Mouse (Mus musculus): ENCODE data around the gene Cd84. TPM values are rescaled to one million over a fixed set of nuclear protein-coding genes. Genes with fewer than 3 reads are reported as not detected.

Gene Cd84
- total and polyA plus RNA-seq, 2 experiments from 2014 or later = 1.2 to 1.7 TPM

DNA sequence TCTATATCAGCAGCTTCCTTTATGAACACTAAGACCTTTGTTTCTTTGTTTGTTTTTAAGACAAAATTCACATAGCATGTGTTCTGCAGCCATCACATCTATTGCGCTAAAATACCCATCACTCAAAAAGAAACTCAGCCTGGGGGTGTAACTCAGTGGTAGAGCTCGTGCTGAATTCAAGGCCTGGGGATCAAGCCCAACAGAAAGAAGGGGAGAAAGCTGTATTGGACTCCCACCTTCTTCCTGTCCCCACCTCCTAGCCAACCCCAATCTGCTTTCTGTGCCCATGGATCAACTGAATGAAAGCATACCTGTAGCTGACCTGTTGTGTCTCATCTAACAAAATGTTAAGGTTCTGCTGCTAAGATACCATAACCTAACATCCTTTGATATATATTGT lies 82.1 kb downstream of the Cd84 start:
- H3K27ac ChIP-seq = no peak overlapping the region
- no peaks in the 10 kb centered on the region for H3K9me3 ChIP-seq (ENCODE audit: low read length)
- DNase-seq (ENCODE audit: low spot score) (no peak), ATAC-seq (no peak)
- no peak overlapping the region for H3K4me3 ChIP-seq (ENCODE audit: low read length)
- no peak for TF ChIP-seq CTCF (IDR thresholded peaks at IDR 0.05; ENCODE audit: low read depth)
- no peaks in the 10 kb centered on the region for H3K4me1 ChIP-seq (ENCODE audit: insufficient read depth, low read length)
- H3K27me3 ChIP-seq (ENCODE audit: insufficient read depth, low read length) = no peaks in the 10 kb centered on the region
- no peak overlapping the region for H3K9ac ChIP-seq (replicated peaks; ENCODE audit: low read length)
- WGBS = 90% methylated on average over 2 of the region's 2 CpGs
- H3K36me3 ChIP-seq (ENCODE audit: insufficient read depth, low read length) = no peaks in the 10 kb centered on the region
- H3K4me2 ChIP-seq (ENCODE audit: low read depth, low read length) = no peak overlapping the region

- no peaks in the 10 kb centered on the region for H3K27me3 ChIP-seq (ENCODE audit: insufficient read depth, low read length)
- ATAC-seq (no peak), DNase-seq (ENCODE audit: low spot score) (no peak)
- H3K4me1 ChIP-seq (ENCODE audit: insufficient read depth, low read length) = no peaks in the 10 kb centered on the region
- no peaks in the 10 kb centered on the region for H3K9me3 ChIP-seq (ENCODE audit: low read length)
- H3K9ac ChIP-seq (replicated peaks; ENCODE audit: low read length) = no peak overlapping the region
- no peaks in the 10 kb centered on the region for H3K36me3 ChIP-seq (ENCODE audit: insufficient read depth, low read length)
- no peak overlapping the region for H3K4me2 ChIP-seq (ENCODE audit: low read depth, low read length)
- 88% methylated on average over 5 of the region's 5 CpGs for WGBS
- no peak for TF ChIP-seq CTCF (IDR thresholded peaks at IDR 0.05; ENCODE audit: low read depth)
- H3K4me3 ChIP-seq (ENCODE audit: low read length) = no peak overlapping the region
- H3K27ac ChIP-seq = no peak overlapping the region
These were observed 83.3 kb downstream of the Cd84 start for GRCm38 (mm10) chr1:171922844-171923243.

DNA sequence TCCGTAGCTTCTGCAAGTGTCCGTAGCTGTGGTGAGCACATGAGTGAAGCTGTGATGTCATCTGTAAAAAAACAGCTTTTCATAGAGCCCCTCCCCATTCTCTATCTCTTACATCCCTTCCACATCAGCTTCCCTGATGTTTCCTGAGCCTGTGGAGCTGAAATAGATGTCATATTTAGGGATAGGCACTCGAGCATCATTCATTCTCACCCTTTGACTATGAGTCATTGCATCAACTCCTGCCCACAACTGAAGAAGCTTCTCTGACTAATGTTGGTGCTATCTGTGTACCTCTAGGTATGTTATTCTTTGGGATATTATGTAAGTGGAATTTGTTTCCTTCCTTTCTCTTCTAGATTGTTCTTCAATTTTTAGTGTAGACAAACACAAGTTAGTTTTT lies 85.4 kb downstream of the Cd84 start:
- ATAC-seq = no peak
- DNase-seq (ENCODE audit: low spot score) = no peak
- no peaks in the 10 kb centered on the region for H3K27me3 ChIP-seq (ENCODE audit: insufficient read depth, low read length)
- no peak overlapping the region for H3K4me2 ChIP-seq (ENCODE audit: low read depth, low read length)
- H3K36me3 ChIP-seq (ENCODE audit: insufficient read depth, low read length) = no peaks in the 10 kb centered on the region
- H3K4me1 ChIP-seq (ENCODE audit: insufficient read depth, low read length) = no peaks in the 10 kb centered on the region
- H3K27ac ChIP-seq = no peak overlapping the region
- no peak for TF ChIP-seq CTCF (IDR thresholded peaks at IDR 0.05; ENCODE audit: low read depth)
- 81% methylated on average over 3 of the region's 3 CpGs for WGBS
- H3K9ac ChIP-seq (replicated peaks; ENCODE audit: low read length) = no peak overlapping the region
- H3K9me3 ChIP-seq (ENCODE audit: low read length) = no peaks in the 10 kb centered on the region
- no peak overlapping the region for H3K4me3 ChIP-seq (ENCODE audit: low read length)

- ATAC-seq (no peak), DNase-seq (ENCODE audit: low spot score) (no peak)
- Histone ChIP-seq H3K27me3 (ENCODE audit: insufficient read depth, low read length) (no peaks in the 10 kb centered on the region), H3K9ac (replicated peaks; ENCODE audit: low read length) (no peak overlapping the region), H3K4me1 (ENCODE audit: insufficient read depth, low read length) (no peaks in the 10 kb centered on the region), H3K4me2 (ENCODE audit: low read depth, low read length) (no peak overlapping the region), H3K9me3 (ENCODE audit: low read length) (no peaks in the 10 kb centered on the region), H3K4me3 (ENCODE audit: low read length) (no peak overlapping the region), H3K27ac (no peak overlapping the region), H3K36me3 (ENCODE audit: insufficient read depth, low read length) (no peaks in the 10 kb centered on the region)
- WGBS = 62% methylated on average over 3 of the region's 3 CpGs
- no peak for TF ChIP-seq CTCF (IDR thresholded peaks at IDR 0.05; ENCODE audit: low read depth)
These were observed 94.4 kb downstream of the Cd84 start for GRCm38 (mm10) chr1:171933851-171934250.

DNA sequence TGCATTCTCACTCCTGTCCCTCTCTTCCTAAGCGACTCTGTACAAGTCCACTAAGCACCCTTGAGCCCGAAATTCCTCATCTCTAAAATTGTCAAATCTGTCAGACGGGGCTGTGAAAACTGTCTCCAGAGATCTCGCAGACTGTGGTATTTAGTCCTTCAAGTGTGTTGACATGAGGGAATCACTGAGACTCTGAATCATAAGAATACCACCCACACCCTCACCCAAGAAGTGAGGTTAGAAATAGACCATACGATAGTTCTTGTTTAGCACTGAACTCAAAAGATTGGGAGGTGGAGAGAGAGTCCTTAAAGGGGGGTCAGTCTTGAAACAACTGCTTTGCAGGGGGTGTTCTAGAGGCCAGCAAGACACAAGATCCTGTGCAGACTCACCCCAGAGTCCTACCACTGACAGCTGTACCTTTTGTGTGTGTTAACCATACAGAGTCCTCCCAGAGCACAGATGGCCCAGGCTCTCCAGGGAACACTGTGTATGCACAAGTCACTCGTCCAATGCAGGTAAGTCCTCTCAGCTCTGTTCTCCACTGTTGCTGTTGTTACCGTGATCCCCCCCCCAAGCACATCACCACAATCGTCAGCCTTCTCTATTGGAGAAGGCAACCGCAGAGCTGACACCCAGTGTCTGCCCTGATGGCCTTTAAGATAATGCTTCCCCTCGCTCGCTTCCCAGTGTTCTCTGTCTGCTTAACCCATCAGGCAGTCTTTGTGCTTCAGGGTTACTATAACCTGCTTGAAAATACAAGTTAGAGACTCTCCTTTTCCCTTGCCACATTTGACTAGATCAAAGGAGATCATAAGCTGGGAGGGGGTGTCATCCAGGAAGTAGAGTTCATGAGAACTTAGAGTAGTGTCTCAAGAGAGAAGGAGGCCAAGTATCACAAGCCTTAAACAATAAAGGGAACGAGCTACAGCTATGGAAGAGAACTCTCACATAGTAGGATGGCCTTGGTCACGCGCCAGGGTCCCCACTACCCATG lies 99.8 kb downstream of the Cd84 start:
- Histone ChIP-seq H3K36me3 (ENCODE audit: insufficient read depth, low read length) (no peaks in the 10 kb centered on the region), H3K9me3 (ENCODE audit: low read length) (no peaks in the 10 kb centered on the region), H3K4me2 (ENCODE audit: low read depth, low read length) (no peak overlapping the region), H3K4me3 (ENCODE audit: low read length) (no peak overlapping the region), H3K4me1 (ENCODE audit: insufficient read depth, low read length) (no peaks in the 10 kb centered on the region), H3K27ac (no peak overlapping the region), H3K27me3 (ENCODE audit: insufficient read depth, low read length) (no peaks in the 10 kb centered on the region), H3K9ac (replicated peaks; ENCODE audit: low read length) (no peak overlapping the region)
- ATAC-seq (no peak), DNase-seq (ENCODE audit: low spot score) (no peak)
- 84% methylated on average over 14 of the region's 14 CpGs for WGBS
- no peak for TF ChIP-seq CTCF (IDR thresholded peaks at IDR 0.05; ENCODE audit: low read depth)

Other genes with a start within 250 kb of the Cd84 start
- gene Ly9, start 232.3 kb upstream of the Cd84 start, total RNA-seq (2014; rRNA removed) = 0.63 TPM in 1 of 2 replicates, not detected in the other
- 0.14 TPM in 1 of 2 replicates, not detected in the other for gene Ly9, start 232.3 kb upstream of the Cd84 start, polyA plus RNA-seq (2015; fragmentation: Nextera tagmentation; extraction: Ambion mirVana)
- not detected in 2 replicates for gene Slamf7, start 186.7 kb upstream of the Cd84 start, total RNA-seq (2014; rRNA removed)
- gene Slamf7, start 186.7 kb upstream of the Cd84 start, polyA plus RNA-seq (2015; fragmentation: Nextera tagmentation; extraction: Ambion mirVana) = not detected in 2 replicates
- gene Cd48, start 157.7 kb upstream of the Cd84 start, total RNA-seq (2014; rRNA removed) = 0.54 and 2.1 TPM in 2 replicates
- 0.95 and 1.5 TPM in 2 replicates for gene Cd48, start 157.7 kb upstream of the Cd84 start, polyA plus RNA-seq (2015; fragmentation: Nextera tagmentation; extraction: Ambion mirVana)
- gene Slamf1, start 72.6 kb upstream of the Cd84 start, total RNA-seq (2014; rRNA removed) = 0.16 TPM in 1 of 2 replicates, not detected in the other
- 0.09 and 0.10 TPM in 2 replicates for gene Slamf1, start 72.6 kb upstream of the Cd84 start, polyA plus RNA-seq (2015; fragmentation: Nextera tagmentation; extraction: Ambion mirVana)
- not detected in 2 replicates for gene Gm10521, start 56.0 kb downstream of the Cd84 start, total RNA-seq (2014; rRNA removed)
- not detected in 2 replicates for gene Gm10521, start 56.0 kb downstream of the Cd84 start, polyA plus RNA-seq (2015; fragmentation: Nextera tagmentation; extraction: Ambion mirVana)
- 0.42 TPM in 1 of 2 replicates, not detected in the other for gene Slamf6, start 77.8 kb downstream of the Cd84 start, total RNA-seq (2014; rRNA removed)
- 0.15 TPM in 1 of 2 replicates, not detected in the other for gene Slamf6, start 77.8 kb downstream of the Cd84 start, polyA plus RNA-seq (2015; fragmentation: Nextera tagmentation; extraction: Ambion mirVana)
- 86.6 and 117 TPM in 2 replicates for gene Vangl2, start 188.7 kb downstream of the Cd84 start, total RNA-seq (2014; rRNA removed)
- gene Vangl2, start 188.7 kb downstream of the Cd84 start, polyA plus RNA-seq (2015; fragmentation: Nextera tagmentation; extraction: Ambion mirVana) = 33.0 and 36.5 TPM in 2 replicates
- gene Nhlh1, start 217.9 kb downstream of the Cd84 start, total RNA-seq (2014; rRNA removed) = 13.3 and 17.3 TPM in 2 replicates
- 2.3 and 2.4 TPM in 2 replicates for gene Nhlh1, start 217.9 kb downstream of the Cd84 start, polyA plus RNA-seq (2015; fragmentation: Nextera tagmentation; extraction: Ambion mirVana)
- gene Copa, start 242.8 kb downstream of the Cd84 start, total RNA-seq (2014; rRNA removed) = 189 and 191 TPM in 2 replicates
- gene Copa, start 242.8 kb downstream of the Cd84 start, polyA plus RNA-seq (2015; fragmentation: Nextera tagmentation; extraction: Ambion mirVana) = 136 and 142 TPM in 2 replicates
- gene Ncstn, start 243.1 kb downstream of the Cd84 start, total RNA-seq (2014; rRNA removed) = 77.5 and 86.9 TPM in 2 replicates
- gene Ncstn, start 243.1 kb downstream of the Cd84 start, polyA plus RNA-seq (2015; fragmentation: Nextera tagmentation; extraction: Ambion mirVana) = 95.0 and 101 TPM in 2 replicates

Data from hindbrain, postnatal 0 days (tissue).